Mouse (Mus musculus) CD4-positive, CD25-positive, alpha-beta regulatory T cell, adult 2 months (primary cell): ENCODE results near the gene Olfr709-ps1.
"Not testable (repeated sequence)": the region's sequence is repeated elsewhere in the genome, so short reads cannot be mapped to it uniquely, and the experiment has no call there.

Experiments used
- DNase-seq: peaks from one replicate; pipeline ENCODE4 v3.0.0-alpha.2; 2012; ENCODE audit warnings: low read depth, low spot score

The Olfr709-ps1 gene

DNA sequence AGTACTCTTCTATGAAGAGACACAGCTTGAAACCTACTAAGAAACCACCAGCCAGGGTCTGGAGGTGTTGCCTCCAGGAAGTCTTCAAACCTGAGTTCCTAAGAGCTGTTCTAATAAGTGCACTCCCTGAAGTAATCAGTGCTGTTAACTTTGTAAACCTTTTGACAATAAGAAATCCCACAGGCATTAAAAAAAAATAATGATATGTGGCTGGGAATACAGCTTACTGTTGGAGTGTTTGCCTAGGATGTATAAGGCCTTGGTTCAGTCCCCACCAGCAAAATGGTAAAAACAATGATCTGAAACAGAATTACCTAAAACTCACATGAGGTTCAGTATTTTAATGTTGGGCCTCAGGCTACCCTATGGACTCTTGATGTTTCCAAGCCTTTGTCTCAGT is at the start of gene Olfr709-ps1:
Gene Olfr709-ps1, minus strand, starts transcription at position 101 of the 400 bp plus-strand sequence.
- no peak for DNase-seq

GRCm38 (mm10) chr7:106975353-106975752 is 43.3 kb upstream of the Olfr709-ps1 start, which contains the start of gene Olfr711:
Gene Olfr711, minus strand, starts transcription at chr7:106975453.
- no peak for DNase-seq

- peak; percentile 48 for DNase-seq
Observed at GRCm38 (mm10) chr7:106967503-106967902, 35.5 kb upstream of the Olfr709-ps1 start.

GRCm38 (mm10) chr7:106963837-106964236 is 31.8 kb upstream of the Olfr709-ps1 start, which contains the start of gene Olfr6:
Gene Olfr6, minus strand, starts transcription at chr7:106963937.
- DNase-seq = no peak

GRCm38 (mm10) chr7:106948212-106948611 is 16.2 kb upstream of the Olfr709-ps1 start, which contains the start of gene Olfr710:
Gene Olfr710, minus strand, starts transcription at chr7:106948312.
- DNase-seq = no peak

DNA sequence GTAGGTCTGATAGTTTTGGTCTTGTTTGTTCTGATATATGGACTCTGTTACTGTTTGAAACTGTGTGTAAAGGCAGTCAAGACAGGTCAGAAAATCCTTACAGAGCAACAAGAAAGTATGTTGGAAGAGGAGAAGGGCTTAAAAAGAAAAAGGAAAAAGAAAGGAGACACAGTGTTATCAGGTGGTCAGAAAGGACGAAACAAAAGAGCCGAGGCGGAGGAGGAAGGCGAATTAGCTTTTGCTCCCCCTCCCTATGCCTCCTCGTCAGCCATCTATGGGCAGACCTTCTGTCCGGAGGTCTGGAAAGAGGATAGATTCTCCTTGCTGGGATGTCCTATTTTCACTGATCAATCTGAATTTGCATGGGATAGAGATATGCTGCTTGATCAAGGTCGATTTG is 11.1 kb downstream of the Olfr709-ps1 start:
- DNase-seq = not testable (repeated sequence)

DNA sequence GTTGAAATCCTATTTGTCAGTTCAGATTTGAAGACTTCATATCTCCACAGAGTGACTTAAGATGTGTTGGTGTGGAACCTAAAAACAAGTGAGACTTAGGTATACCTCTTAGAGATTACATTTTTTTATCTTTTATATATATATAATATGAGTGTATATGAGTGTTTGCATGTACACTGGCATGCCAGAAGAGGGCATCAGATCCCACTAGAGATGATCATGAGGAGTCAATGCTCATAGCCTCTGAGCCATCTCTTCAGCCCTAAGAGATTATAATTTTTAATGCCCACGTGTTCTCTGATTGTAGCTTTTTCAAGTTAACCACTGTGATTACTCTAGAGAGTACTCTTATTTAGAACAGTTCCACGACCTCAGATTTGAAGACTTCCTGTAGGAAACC is 24.3 kb downstream of the Olfr709-ps1 start, which contains the start of gene Olfr1532-ps1:
Gene Olfr1532-ps1, plus strand, starts transcription at position 326 of the 400 bp plus-strand sequence.
- no peak for DNase-seq

- DNase-seq = not testable (repeated sequence)
Observed at GRCm38 (mm10) chr7:106901141-106901540, 30.9 kb downstream of the Olfr709-ps1 start, which contains the start of gene Olfr707. Gene Olfr707, minus strand, starts transcription at chr7:106901241.

- DNase-seq = no peak
Observed at GRCm38 (mm10) chr7:106888062-106888461, 44.0 kb downstream of the Olfr709-ps1 start, which contains the start of gene Olfr706. Gene Olfr706, minus strand, starts transcription at chr7:106888162.

DNA sequence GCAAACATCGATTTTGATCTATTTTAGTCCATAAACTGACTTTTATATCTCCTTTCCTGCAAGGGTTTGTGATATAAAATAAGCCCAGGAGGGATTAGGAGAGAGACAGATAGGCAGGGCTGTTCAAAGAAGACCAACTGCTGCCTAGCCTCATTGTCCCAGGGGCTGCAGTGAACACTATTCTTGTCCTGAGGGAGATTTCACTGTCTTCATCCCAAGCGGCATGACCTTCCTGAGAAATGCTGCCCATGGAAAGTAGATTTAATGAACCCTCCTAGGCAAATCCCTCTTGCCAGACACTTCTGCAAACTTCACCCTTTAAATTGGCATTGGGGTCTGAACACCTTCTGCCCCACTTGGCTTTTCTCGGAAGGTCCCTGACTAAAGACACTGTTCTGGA is 55.2 kb downstream of the Olfr709-ps1 start, which contains the start of gene Olfr705:
Gene Olfr705, minus strand, starts transcription at position 101 of the 400 bp plus-strand sequence.
- no peak for DNase-seq
